Mouse (Mus musculus) olfactory bulb, adult 2 months (tissue): Measurements from ENCODE around the gene Emc1.

ENCODE experiments used
- CTCF ChIP-seq: fragments of 200-500 bp; IDR thresholded peaks from 2 replicates; pipeline ENCODE4 v1.5.1; 2012; ENCODE audit warnings: low read depth, mild to moderate bottlenecking, low read length, moderate library complexity; ENCODE audit not compliant: insufficient read depth
- POLR2A ChIP-seq: fragments of 200-500 bp; IDR thresholded peaks from 2 replicates; pipeline ENCODE4 v1.6.1; 2012; ENCODE audit warnings: mild to moderate bottlenecking, low read depth, low read length, moderate library complexity; ENCODE audit not compliant: insufficient read depth

GRCm38 (mm10) chr4:139318449-139318848 is 33.9 kb upstream of the Emc1 start:
- no peak for TF ChIP-seq POLR2A
- no peak for TF ChIP-seq CTCF
